Mouse (Mus musculus) embryonic facial prominence, embryonic 14.5 days (tissue): ENCODE results near the gene Abcc6. TPM values are rescaled to one million over a fixed set of nuclear protein-coding genes. Genes with fewer than 3 reads are reported as not detected.

ENCODE experiments used
- ATAC-seq: fragments of 200-750 bp; cut with Nextera tagmentation; 2 replicates; pipeline ENCODE4 v1.8.0; 2017; ENCODE audit warnings: low read depth, moderate number of reproducible peaks, moderate TSS enrichment
- DNase-seq: peaks from one replicate; pipeline ENCODE4 v3.0.0-alpha.2; 2015; ENCODE audit warnings: low spot score
- H3K27ac ChIP-seq: fragments of 300-500 bp; sonication (generic); replicated peaks from 2 replicates; pipeline ENCODE4 v1.5.1; 2014; ENCODE audit warnings: low read depth, mild to moderate bottlenecking, low read length, moderate library complexity
- H3K27me3 ChIP-seq: fragments of 300-500 bp; sonication (generic); replicated peaks from 2 replicates; pipeline ENCODE4 v1.6.1; 2014; ENCODE audit warnings: low read length; ENCODE audit not compliant: control insufficient read depth, insufficient read depth
- H3K36me3 ChIP-seq: fragments of 300-500 bp; sonication (generic); 2 replicates; pipeline ENCODE4 v1.6.1; 2014; ENCODE audit warnings: low read length, mixed read lengths; ENCODE audit not compliant: control insufficient read depth, insufficient read depth
- H3K4me1 ChIP-seq: fragments of 300-500 bp; sonication (generic); 2 replicates; pipeline ENCODE4 v1.6.1; 2014; ENCODE audit warnings: antibody characterized with exemption, low read length; ENCODE audit not compliant: control insufficient read depth, insufficient read depth
- H3K4me2 ChIP-seq: fragments of 300-500 bp; sonication (generic); 2 replicates; pipeline ENCODE4 v1.6.1; 2014; ENCODE audit warnings: low read depth, mild to moderate bottlenecking, low read length, moderate library complexity, mixed read lengths
- H3K4me3 ChIP-seq: fragments of 300-500 bp; sonication (generic); 2 replicates; pipeline ENCODE4 v1.5.1; 2014; ENCODE audit warnings: low read depth, mild to moderate bottlenecking, low read length
- H3K9ac ChIP-seq: fragments of 300-500 bp; sonication (generic); 2 replicates; pipeline ENCODE4 v1.6.1; 2014; ENCODE audit warnings: low read depth, mild to moderate bottlenecking, low read length, moderate library complexity, mixed read lengths
- H3K9me3 ChIP-seq: fragments of 300-500 bp; sonication (generic); 2 replicates; pipeline ENCODE4 v1.6.1; 2016; ENCODE audit warnings: low read length; ENCODE audit not compliant: control insufficient read depth
- WGBS: fragments of 180-500 bp; shearing (Covaris S2); extraction: QIAGEN DNeasy Blood & Tissue Kit; methylation state at CpG from one replicate; pipeline ENCODE4 v1.1.7; 2014; 5-methylcytosine and 5-hydroxymethylcytosine counted together
- polyA plus RNA-seq: library from polyadenylated mRNA; unstranded; fragments of >200 nt; fragmentation: Nextera tagmentation; extraction: Ambion mirVana; gene quantifications from 2 replicates; pipeline ENCODE4 v1.2.1, GENCODE M21; 2014

The Abcc6 gene
- polyA plus RNA-seq, 1 experiment from 2014 or later: 0.64 TPM

GRCm38 (mm10) chr7:46034991-46035390, 4.9 kb upstream of the Abcc6 start:
- H3K4me3 ChIP-seq: peak overlapping the region; percentile 94
- no peak overlapping the region for H3K27ac ChIP-seq
- no peaks in the 10 kb centered on the region for H3K27me3 ChIP-seq
- peak overlapping the region; percentile 84; the same call in 1 of the 2 replicates for H3K9ac ChIP-seq
- H3K4me1 ChIP-seq: peaks cover 9% of the 10 kb centered on the region
- ATAC-seq (no peak), DNase-seq (no peak)
- H3K36me3 ChIP-seq: peaks cover 10% of the 10 kb centered on the region; the same call in 1 of the 2 replicates
- 90% methylated on average over 2 of the region's 2 CpGs for WGBS
- no peaks in the 10 kb centered on the region for H3K9me3 ChIP-seq
- peak overlapping the region; percentile 89 for H3K4me2 ChIP-seq

GRCm38 (mm10) chr7:46033870-46034337, 3.8 kb upstream of the Abcc6 start:
- DNase-seq (no peak), ATAC-seq (peak; percentile 60; the same call in 1 of the 2 replicates)
- Histone ChIP-seq H3K4me3 (peak overlapping the region; percentile 94), H3K9me3 (no peaks in the 10 kb centered on the region), H3K9ac (peak overlapping the region; percentile 84), H3K4me1 (peaks cover 9% of the 10 kb centered on the region), H3K4me2 (peak overlapping the region; percentile 89), H3K27me3 (no peaks in the 10 kb centered on the region), H3K27ac (no peak overlapping the region), H3K36me3 (peaks cover 2% of the 10 kb centered on the region; the same call in 1 of the 2 replicates)
- WGBS: 0% methylated on average over 20 of the region's 35 CpGs

- ATAC-seq (peak; percentile 96), DNase-seq (peak; percentile 96)
- Histone ChIP-seq H3K9me3 (no peaks in the 10 kb centered on the region), H3K9ac (peak within 1 kb of the TSS; percentile 84), H3K4me2 (peak within 1 kb of the TSS; percentile 89), H3K4me3 (peak within 1 kb of the TSS; percentile 94), H3K27ac (no peak within 1 kb of the TSS), H3K4me1 (peaks cover 9% of the 10 kb centered on the region), H3K36me3 (no peaks in the 10 kb centered on the region), H3K27me3 (no peaks in the 10 kb centered on the region)
- WGBS: 14% methylated on average over 18 of the region's 44 CpGs
Measured at GRCm38 (mm10) chr7:46033109-46033869, 3.2 kb upstream of the Abcc6 start, which contains the start of gene Nomo1. Gene Nomo1 (plus strand): TSS chr7:46033698.

GRCm38 (mm10) chr7:46031075-46031474, 973 bp upstream of the Abcc6 start:
- Histone ChIP-seq H3K27ac (no peak overlapping the region), H3K9me3 (no peaks in the 10 kb centered on the region), H3K4me1 (peaks cover 9% of the 10 kb centered on the region), H3K9ac (no peak overlapping the region), H3K27me3 (no peaks in the 10 kb centered on the region), H3K36me3 (no peaks in the 10 kb centered on the region), H3K4me2 (no peak overlapping the region), H3K4me3 (no peak overlapping the region)
- 81% methylated on average over 2 of the region's 2 CpGs for WGBS
- ATAC-seq: no peak
- DNase-seq: no peak

GRCm38 (mm10) chr7:46029299-46030144, 580 bp downstream of the Abcc6 start:
- 63% methylated on average over 8 of the region's 9 CpGs for WGBS
- Histone ChIP-seq H3K9me3 (no peaks in the 10 kb centered on the region), H3K4me1 (peaks cover 3% of the 10 kb centered on the region), H3K4me2 (peak overlapping the region; percentile 31), H3K9ac (peak overlapping the region; percentile 14; the same call in 1 of the 2 replicates), H3K4me3 (0 out of 2 replicates have a peak overlapping the region, but pooled peaks have one; percentile 1), H3K36me3 (no peaks in the 10 kb centered on the region), H3K27ac (no peak overlapping the region), H3K27me3 (no peaks in the 10 kb centered on the region)
- ATAC-seq (no peak), DNase-seq (peak; percentile 18)

GRCm38 (mm10) chr7:46028681-46029080, 1.4 kb downstream of the Abcc6 start:
- ATAC-seq (no peak), DNase-seq (no peak)
- H3K36me3 ChIP-seq: no peaks in the 10 kb centered on the region
- no peak overlapping the region for H3K4me2 ChIP-seq
- H3K27me3 ChIP-seq: no peaks in the 10 kb centered on the region
- H3K9ac ChIP-seq: no peak overlapping the region
- no peak overlapping the region for H3K4me3 ChIP-seq
- WGBS: 92% methylated on average over 10 of the region's 10 CpGs
- H3K4me1 ChIP-seq: no peaks in the 10 kb centered on the region
- no peaks in the 10 kb centered on the region for H3K9me3 ChIP-seq
- no peak overlapping the region for H3K27ac ChIP-seq

GRCm38 (mm10) chr7:46025436-46025835, 4.7 kb downstream of the Abcc6 start:
- H3K4me2 ChIP-seq: no peak overlapping the region
- ATAC-seq (no peak), DNase-seq (no peak)
- WGBS: 72% methylated on average over 9 of the region's 9 CpGs
- no peaks in the 10 kb centered on the region for H3K36me3 ChIP-seq
- no peak overlapping the region for H3K9ac ChIP-seq
- H3K27me3 ChIP-seq: no peaks in the 10 kb centered on the region
- no peaks in the 10 kb centered on the region for H3K4me1 ChIP-seq
- H3K9me3 ChIP-seq: no peaks in the 10 kb centered on the region
- no peak overlapping the region for H3K4me3 ChIP-seq
- no peak overlapping the region for H3K27ac ChIP-seq

GRCm38 (mm10) chr7:46021951-46022350, 8.2 kb downstream of the Abcc6 start:
- Histone ChIP-seq H3K36me3 (no peaks in the 10 kb centered on the region), H3K27me3 (no peaks in the 10 kb centered on the region), H3K4me2 (no peak overlapping the region), H3K4me1 (no peaks in the 10 kb centered on the region), H3K27ac (no peak overlapping the region), H3K4me3 (no peak overlapping the region), H3K9ac (no peak overlapping the region), H3K9me3 (no peaks in the 10 kb centered on the region)
- DNase-seq (peak; percentile 60), ATAC-seq (0 out of 2 replicates have a peak, but pooled peaks have one; percentile 60)
- WGBS: 23% methylated on average over 4 of the region's 4 CpGs
